Mouse (Mus musculus) cerebellum, postnatal 4 days (tissue): ENCODE measurements around the gene Rsg1.

Experiments used
- DNase-seq, 2 experiments: peaks; one replicate each; pipeline ENCODE4 v3.0.0; 2022; ENCODE audit warnings: low spot score in 2 of 2, mixed read lengths in 1 of 2

The Rsg1 gene

GRCm38 (mm10) chr4:141213770-141214336 lies at the start of gene Rsg1:
TSS of gene Rsg1 (plus strand) at chr4:141213956.
- peak; percentile 93 to 97 for DNase-seq

- DNase-seq, result no peak
Observed at GRCm38 (mm10) chr4:141165744-141166292, 47.9 kb upstream of the Rsg1 start.

- DNase-seq, result no peak
Observed at GRCm38 (mm10) chr4:141167156-141167555, 46.6 kb upstream of the Rsg1 start.

GRCm38 (mm10) chr4:141172121-141172520 lies 41.6 kb upstream of the Rsg1 start:
- no peak for DNase-seq

- DNase-seq, result no peak
Observed at GRCm38 (mm10) chr4:141175783-141176182, 38.0 kb upstream of the Rsg1 start.

GRCm38 (mm10) chr4:141176328-141176838 lies 37.4 kb upstream of the Rsg1 start:
- no peak for DNase-seq

- no peak for DNase-seq
Observed at GRCm38 (mm10) chr4:141178500-141178899, 35.3 kb upstream of the Rsg1 start.

GRCm38 (mm10) chr4:141180831-141181230 lies 32.9 kb upstream of the Rsg1 start:
- no peak for DNase-seq

GRCm38 (mm10) chr4:141181981-141182380 lies 31.8 kb upstream of the Rsg1 start:
- no peak for DNase-seq

- DNase-seq, result no peak
Observed at GRCm38 (mm10) chr4:141183932-141184331, 29.8 kb upstream of the Rsg1 start.

- no peak for DNase-seq
Observed at GRCm38 (mm10) chr4:141184426-141184825, 29.3 kb upstream of the Rsg1 start.

GRCm38 (mm10) chr4:141186923-141187836 lies 26.6 kb upstream of the Rsg1 start:
- no peak for DNase-seq

GRCm38 (mm10) chr4:141191294-141191693 lies 22.5 kb upstream of the Rsg1 start:
- no peak for DNase-seq

GRCm38 (mm10) chr4:141194553-141194952 lies 19.2 kb upstream of the Rsg1 start:
- no peak for DNase-seq

GRCm38 (mm10) chr4:141196981-141197685 lies 16.6 kb upstream of the Rsg1 start:
- no peak for DNase-seq

GRCm38 (mm10) chr4:141197686-141198035 lies 16.1 kb upstream of the Rsg1 start:
- DNase-seq, result no peak

- no peak for DNase-seq
Observed at GRCm38 (mm10) chr4:141200906-141201305, 12.8 kb upstream of the Rsg1 start.

GRCm38 (mm10) chr4:141202192-141202591 lies 11.6 kb upstream of the Rsg1 start:
- no peak for DNase-seq

- peak in 1 of 2 experiments; percentile 24 for DNase-seq
Observed at GRCm38 (mm10) chr4:141204580-141205061, 9.1 kb upstream of the Rsg1 start.

GRCm38 (mm10) chr4:141207081-141207480 lies 6.7 kb upstream of the Rsg1 start:
- DNase-seq, result no peak

GRCm38 (mm10) chr4:141210524-141211219 lies 3.1 kb upstream of the Rsg1 start:
- DNase-seq, result no peak
